Mouse (Mus musculus) macrophage (primary cell): Measurements from ENCODE around the gene Rpl39. TPM values are rescaled to one million over a fixed set of nuclear protein-coding genes. Genes with fewer than 3 reads are reported as not detected.
A peak's percentile ranks its signal among the peaks of the same experiment; 100 is the strongest.

Experiments
- H3K27ac ChIP-seq: fragments of 350-480 bp; formaldehyde crosslinking; 2 replicates; pipeline ENCODE4 v1.9.0; 2021
- H3K36me3 ChIP-seq: fragments of 350-480 bp; formaldehyde crosslinking; 2 replicates; pipeline ENCODE4 v1.9.0; 2021; ENCODE audit errors: inconsistent target
- H3K4me3 ChIP-seq: fragments of 350-480 bp; formaldehyde crosslinking; 2 replicates; pipeline ENCODE4 v1.9.0; 2021; ENCODE audit errors: inconsistent target
- H3K79me2 ChIP-seq: fragments of 350-480 bp; formaldehyde crosslinking; 2 replicates; pipeline ENCODE4 v1.9.0; 2021; ENCODE audit errors: inconsistent target
- WGBS: methylation state at CpG from one replicate; pipeline ENCODE4 v1.1.7; 2026; ENCODE audit warnings: inconsistent platforms; ENCODE audit not compliant: missing documents; 5-methylcytosine and 5-hydroxymethylcytosine counted together
- polyA plus RNA-seq: library from polyadenylated mRNA; stranded (reverse); fragments of 250-400 nt; gene quantifications from 3 replicates; pipeline ENCODE4 v1.2.4, GENCODE M21; 2018; ENCODE audit warnings: inconsistent platforms
- total RNA-seq, 78 experiments: library from RNA; depleted of rRNA; stranded (reverse); fragments of 250-400 nt; gene quantifications; 1 replicate in 9 of 78; 2 replicates in 24 of 78; 3 replicates in 43 of 78; 4 replicates in 2 of 78; pipeline ENCODE4 v1.2.4; 2018; ENCODE audit warnings: inconsistent platforms in 56 of 78

Gene Rpl39
- total RNA-seq (2018; cell fraction: chromatin; rRNA removed) = 100 to 1,000 TPM in 1 of 26 experiments, 10 to 100 TPM in 20, 1 to 10 TPM in 5; 5.5 to 123 (median 17.6) TPM
- total RNA-seq (2018; cell fraction: cytosol; rRNA removed) = 100 to 1,000 TPM; 257 to 862 (median 482) TPM
- total RNA-seq (2018; cell fraction: nucleus; rRNA removed) = 100 to 1,000 TPM in 2 of 26 experiments, 10 to 100 TPM in 24; 25.7 to 113 (median 61.0) TPM
- polyA plus RNA-seq = 127 to 644 TPM (median 571 TPM) in 3 replicates

GRCm38 (mm10) chrX:37084927-37085660 lies at the start of gene Rpl39:
TSS of gene Rpl39 (minus strand) at chrX:37085402.
- no peaks in the 10 kb centered on the region for H3K36me3 ChIP-seq
- peak within 1 kb of the TSS; percentile 59 for H3K4me3 ChIP-seq
- peak within 1 kb of the TSS; percentile 51 for H3K27ac ChIP-seq
- 18% methylated on average over 34 of the region's 38 CpGs for WGBS
- peaks cover 20% of the 10 kb centered on the region for H3K79me2 ChIP-seq

- peak within 1 kb of the TSS; percentile 56 for H3K4me3 ChIP-seq
Observed at GRCm38 (mm10) chrX:37126671-37127358, 41.6 kb upstream of the Rpl39 start, which contains the start of gene Nkap. TSS of gene Nkap (plus strand) at chrX:37126795.

GRCm38 (mm10) chrX:37125511-37125910 lies 40.3 kb upstream of the Rpl39 start:
- Histone ChIP-seq H3K4me3 (no peak overlapping the region), H3K79me2 (peaks cover 28% of the 10 kb centered on the region), H3K27ac (no peak overlapping the region), H3K36me3 (no peaks in the 10 kb centered on the region)
- WGBS = 95% methylated on average over 3 of the region's 7 CpGs

More at GRCm38 (mm10) chrX:37126671-37127358, 41.6 kb upstream of the Rpl39 start, which contains the start of gene Nkap:
- Histone ChIP-seq H3K36me3 (no peaks in the 10 kb centered on the region), H3K79me2 (peaks cover 28% of the 10 kb centered on the region), H3K27ac (peak within 1 kb of the TSS; percentile 59)
- WGBS = 16% methylated on average over 51 of the region's 58 CpGs

GRCm38 (mm10) chrX:37120212-37120611 lies 35.0 kb upstream of the Rpl39 start:
- H3K27ac ChIP-seq = no peak overlapping the region
- WGBS = 56% methylated on average over 4 of the region's 5 CpGs
- H3K79me2 ChIP-seq = no peaks in the 10 kb centered on the region
- H3K36me3 ChIP-seq = no peaks in the 10 kb centered on the region
- no peak overlapping the region for H3K4me3 ChIP-seq

- Histone ChIP-seq H3K36me3 (no peaks in the 10 kb centered on the region), H3K27ac (no peak overlapping the region), H3K79me2 (no peaks in the 10 kb centered on the region), H3K4me3 (no peak overlapping the region)
- 72% methylated on average over 3 of the region's 3 CpGs for WGBS
Observed at GRCm38 (mm10) chrX:37119585-37119984, 34.4 kb upstream of the Rpl39 start.

- H3K36me3 ChIP-seq = no peaks in the 10 kb centered on the region
- no peaks in the 10 kb centered on the region for H3K79me2 ChIP-seq
- WGBS = no CpG with 5 or more reads among the region's 5 CpGs
- no peak overlapping the region for H3K4me3 ChIP-seq
- H3K27ac ChIP-seq = no peak overlapping the region
Observed at GRCm38 (mm10) chrX:37117085-37117484, 31.9 kb upstream of the Rpl39 start.

- Histone ChIP-seq H3K79me2 (0 out of 2 replicates have a peak, but pooled peaks cover 6% of the 10 kb centered on the region), H3K36me3 (no peaks in the 10 kb centered on the region), H3K4me3 (no peak overlapping the region), H3K27ac (no peak overlapping the region)
- WGBS = 95% methylated on average over 4 of the region's 4 CpGs
Observed at GRCm38 (mm10) chrX:37110881-37111193, 25.6 kb upstream of the Rpl39 start.

GRCm38 (mm10) chrX:37110193-37110880 lies 25.1 kb upstream of the Rpl39 start, which contains the start of gene Upf3b:
TSS of gene Upf3b (minus strand) at chrX:37110322.
- no peaks in the 10 kb centered on the region for H3K36me3 ChIP-seq
- 0 out of 2 replicates have a peak, but pooled peaks cover 6% of the 10 kb centered on the region for H3K79me2 ChIP-seq
- WGBS = 23% methylated on average over 30 of the region's 30 CpGs
- peak within 1 kb of the TSS; percentile 63 for H3K27ac ChIP-seq
- peak within 1 kb of the TSS; percentile 65 for H3K4me3 ChIP-seq

GRCm38 (mm10) chrX:37109526-37110192 lies 24.5 kb upstream of the Rpl39 start:
- 19% methylated on average over 27 of the region's 27 CpGs for WGBS
- Histone ChIP-seq H3K36me3 (no peaks in the 10 kb centered on the region), H3K27ac (peak overlapping the region; percentile 63), H3K4me3 (peak overlapping the region; percentile 65), H3K79me2 (0 out of 2 replicates have a peak, but pooled peaks cover 6% of the 10 kb centered on the region)

- H3K36me3 ChIP-seq = no peaks in the 10 kb centered on the region
- 72% methylated on average over 2 of the region's 2 CpGs for WGBS
- H3K27ac ChIP-seq = no peak overlapping the region
- H3K4me3 ChIP-seq = no peak overlapping the region
- H3K79me2 ChIP-seq = 0 out of 2 replicates have a peak, but pooled peaks cover 2% of the 10 kb centered on the region
Observed at GRCm38 (mm10) chrX:37103826-37104225, 18.6 kb upstream of the Rpl39 start.

- H3K36me3 ChIP-seq = no peaks in the 10 kb centered on the region
Observed at GRCm38 (mm10) chrX:37098681-37099080, 13.5 kb upstream of the Rpl39 start.

GRCm38 (mm10) chrX:37095106-37095768 lies 10.0 kb upstream of the Rpl39 start:
- no peaks in the 10 kb centered on the region for H3K36me3 ChIP-seq
- no peak overlapping the region for H3K4me3 ChIP-seq
- no peaks in the 10 kb centered on the region for H3K79me2 ChIP-seq
- 66% methylated on average over 9 of the region's 11 CpGs for WGBS
- no peak overlapping the region for H3K27ac ChIP-seq

More at GRCm38 (mm10) chrX:37098681-37099080, 13.5 kb upstream of the Rpl39 start:
- WGBS = 89% methylated on average over 3 of the region's 3 CpGs
- no peak overlapping the region for H3K27ac ChIP-seq
- no peaks in the 10 kb centered on the region for H3K79me2 ChIP-seq
- H3K4me3 ChIP-seq = no peak overlapping the region

- 89% methylated on average over 3 of the region's 3 CpGs for WGBS
- no peaks in the 10 kb centered on the region for H3K36me3 ChIP-seq
- no peak overlapping the region for H3K27ac ChIP-seq
- no peaks in the 10 kb centered on the region for H3K79me2 ChIP-seq
- no peak overlapping the region for H3K4me3 ChIP-seq
Observed at GRCm38 (mm10) chrX:37091457-37091856, 6.3 kb upstream of the Rpl39 start.
